Mouse (Mus musculus): Measurements from ENCODE around the gene Cnga4. TPM values are rescaled to one million over a fixed set of nuclear protein-coding genes. Genes with fewer than 3 reads are reported as not detected.
"Not testable (repeated sequence)": the region's sequence is repeated elsewhere in the genome, so short reads cannot be mapped to it uniquely, and the experiment has no call there.

The Cnga4 gene
- polyA plus RNA-seq, 1 experiment from 2014 or later, result not detected

GRCm38 (mm10) chr7:105441426-105441825 is 37.1 kb downstream of the Cnga4 start:
- DNase-seq (ENCODE audit: low read depth, low spot score) (no peak), ATAC-seq (no peak)
- CTCF ChIA-PET, result no interaction called here
- no peaks in the 10 kb centered on the region for H3K27me3 ChIP-seq
- in situ Hi-C loops (cut with MboI; ENCODE audit: low pct_unique_long_range_greater_than_20kb), result no loop called here
- POLR2A ChIA-PET, result no interaction called here
- no peak for TF ChIP-seq CTCF (IDR thresholded peaks at IDR 0.05)

- ChIA-PET CTCF (interaction anchor here (1.8 kb wide), 1 partner anchor 33 kb away, joined by 5 read pairs; no protein-coding TSS in a partner anchor), POLR2A (no interaction called here)
- in situ Hi-C loops (cut with MboI; ENCODE audit: low pct_unique_long_range_greater_than_20kb), result no loop called here
- TF ChIP-seq CTCF (IDR thresholded peaks at IDR 0.05), result no peak
- no peak for DNase-seq (ENCODE audit: low read depth, low spot score)
- no peaks in the 10 kb centered on the region for H3K27me3 ChIP-seq
- ATAC-seq, result no peak
Observed at GRCm38 (mm10) chr7:105445076-105445475, 40.7 kb downstream of the Cnga4 start.

DNA sequence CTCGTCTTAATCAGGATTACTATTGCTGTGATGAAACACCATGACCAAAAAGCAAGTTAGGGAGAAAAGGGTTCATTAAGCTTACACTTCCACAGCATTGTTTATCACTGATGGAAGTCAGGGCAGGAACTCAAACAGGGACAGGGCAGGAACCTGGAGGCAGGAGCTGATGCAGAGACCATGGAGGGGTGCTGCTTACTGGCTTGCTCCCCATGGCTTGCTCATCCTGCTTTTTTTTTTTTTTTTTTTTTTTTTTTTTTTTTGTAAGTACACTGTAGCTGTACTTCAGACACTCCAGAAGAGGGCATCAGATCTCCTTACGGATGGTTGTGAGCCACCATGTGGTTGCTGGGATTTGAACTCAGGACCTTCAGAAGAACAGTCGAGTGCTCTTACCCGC is 49.0 kb downstream of the Cnga4 start:
- DNase-seq (ENCODE audit: low read depth, low spot score), result not testable (repeated sequence)

More for the DNA sequence above, 49.0 kb downstream of the Cnga4 start:
- H3K27me3 ChIP-seq; in situ Hi-C loops (cut with MboI; ENCODE audit: low pct_unique_long_range_greater_than_20kb); CTCF ChIA-PET; ATAC-seq; POLR2A ChIA-PET: not testable (repeated sequence)

Other genes starting within 250 kb of the Cnga4 start
- not detected for gene Olfr684, start 240.9 kb upstream of the Cnga4 start, polyA plus RNA-seq (2021)
- gene Olfr685, start 218.6 kb upstream of the Cnga4 start, polyA plus RNA-seq (2021), result not detected
- gene Olfr686, start 197.1 kb upstream of the Cnga4 start, polyA plus RNA-seq (2021), result not detected
- not detected for gene Olfr688, start 116.5 kb upstream of the Cnga4 start, polyA plus RNA-seq (2021)
- 0.01 TPM for gene Olfr689, start 93.4 kb upstream of the Cnga4 start, polyA plus RNA-seq (2021)
- not detected for gene Olfr690, start 70.5 kb upstream of the Cnga4 start, polyA plus RNA-seq (2021)
- gene Olfr691, start 62.3 kb upstream of the Cnga4 start, polyA plus RNA-seq (2021), result not detected
- not detected for gene Olfr692, start 36.3 kb upstream of the Cnga4 start, polyA plus RNA-seq (2021)
- not detected for gene Gm5901, start 29.5 kb upstream of the Cnga4 start, polyA plus RNA-seq (2021)
- 24.4 TPM for gene Fam160a2, start 4.5 kb upstream of the Cnga4 start, polyA plus RNA-seq (2021)
- not detected for gene Cckbr, start 21.2 kb downstream of the Cnga4 start, polyA plus RNA-seq (2021)
- 7.6 TPM for gene Cavin3, start 77.7 kb downstream of the Cnga4 start, polyA plus RNA-seq (2021)
- gene Smpd1, start 149.8 kb downstream of the Cnga4 start, polyA plus RNA-seq (2021), result 103 TPM
- gene Apbb1, start 177.1 kb downstream of the Cnga4 start, polyA plus RNA-seq (2021), result 44.0 TPM
- gene Hpx, start 195.6 kb downstream of the Cnga4 start, polyA plus RNA-seq (2021), result 0.54 TPM
- gene Trim3, start 229.0 kb downstream of the Cnga4 start, polyA plus RNA-seq (2021), result 62.0 TPM
- gene Timm10b, start 235.5 kb downstream of the Cnga4 start, polyA plus RNA-seq (2021), result 47.6 TPM
- 87.0 TPM for gene Arfip2, start 235.8 kb downstream of the Cnga4 start, polyA plus RNA-seq (2021)
- 22.3 TPM for gene Gm45799, start 236.0 kb downstream of the Cnga4 start, polyA plus RNA-seq (2021)
- gene Dnhd1, start 246.3 kb downstream of the Cnga4 start, polyA plus RNA-seq (2021), result 2.9 TPM